Mouse (Mus musculus): ENCODE results near the gene Trim38. TPM values are rescaled to one million over a fixed set of nuclear protein-coding genes. Genes with fewer than 3 reads are reported as not detected.

Trim38 gene
- polyA plus RNA-seq, 3 experiments from 2014 or later: not detected

GRCm38 (mm10) chr13:23746201-23747080, 23.3 kb upstream of the Trim38 start, which contains the start of gene Hist1h2bb:
Gene Hist1h2bb, plus strand, starts transcription at chr13:23746734.
- peak; percentile 87 for ATAC-seq

GRCm38 (mm10) chr13:23747081-23747891, 22.4 kb upstream of the Trim38 start:
- no peak for ATAC-seq

GRCm38 (mm10) chr13:23747892-23748288, 21.8 kb upstream of the Trim38 start:
- no peak for ATAC-seq

- ATAC-seq: no peak
Observed at GRCm38 (mm10) chr13:23749563-23750121, 20.1 kb upstream of the Trim38 start.

GRCm38 (mm10) chr13:23750839-23751477, 18.8 kb upstream of the Trim38 start, which contains the start of gene Hist1h2ab:
Gene Hist1h2ab, plus strand, starts transcription at chr13:23751126.
- ATAC-seq: peak; percentile 52

- ATAC-seq: no peak
Observed at GRCm38 (mm10) chr13:23751478-23751956, 18.2 kb upstream of the Trim38 start.

GRCm38 (mm10) chr13:23752067-23752741, 17.5 kb upstream of the Trim38 start, which contains the start of gene Hist1h3b:
Gene Hist1h3b, plus strand, starts transcription at chr13:23752267.
- peak; percentile 36 for ATAC-seq

GRCm38 (mm10) chr13:23752742-23753172, 17.0 kb upstream of the Trim38 start:
- ATAC-seq: no peak

GRCm38 (mm10) chr13:23753314-23754078, 16.2 kb upstream of the Trim38 start:
- ATAC-seq: no peak

GRCm38 (mm10) chr13:23755000-23755399, 14.7 kb upstream of the Trim38 start:
- no peak for ATAC-seq

- peak; percentile 63 for ATAC-seq
Observed at GRCm38 (mm10) chr13:23756790-23757189, 12.9 kb upstream of the Trim38 start, which contains the start of gene Hist1h4b. Gene Hist1h4b, plus strand, starts transcription at chr13:23757013.

- ATAC-seq: no peak
Observed at GRCm38 (mm10) chr13:23757211-23757773, 12.4 kb upstream of the Trim38 start.

- ATAC-seq: no peak
Observed at GRCm38 (mm10) chr13:23757921-23758320, 11.8 kb upstream of the Trim38 start.

- ATAC-seq: no peak
Observed at GRCm38 (mm10) chr13:23759251-23759771, 10.4 kb upstream of the Trim38 start.

GRCm38 (mm10) chr13:23759916-23760239, 9.8 kb upstream of the Trim38 start:
- no peak for ATAC-seq

- no peak for ATAC-seq
Observed at GRCm38 (mm10) chr13:23760240-23760971, 9.3 kb upstream of the Trim38 start.

- peak; percentile 63 for ATAC-seq
Observed at GRCm38 (mm10) chr13:23760972-23761864, 8.5 kb upstream of the Trim38 start, which contains the start of gene Hist1h4a. Gene Hist1h4a, minus strand, starts transcription at chr13:23761230.

All from inflammation-experienced regulatory T-cells, adult 6 months (primary cell).